In genomic region chr6:59016336-59016832, GRCm38 (mm10) we compare ENCODE assay signal across 11 mouse cellular contexts. TPM values are rescaled to one million over a fixed set of nuclear protein-coding genes. Genes with fewer than 3 reads are reported as not detected.
A peak's percentile ranks its signal among the peaks of the same experiment; 100 is the strongest.
DNase-seq lines count a peak whose midpoint lies in the region; ATAC-seq and TF ChIP-seq lines count a peak whose summit lies in the region.
"Had no signal": no experiment of that assay in that cellular context is flagged by ENCODE, and none has a peak within 500 bp of the region (broad histone marks: within the 10 kb centered on the region; RNA-seq: fewer than 3 reads in every experiment).

No protein-coding gene starts in this region.

- TF ChIP-seq EP300 in MEL (IDR thresholded peaks at IDR 0.05; ENCODE audit: low read depth in 1 of 2, low read length in 2 of 2): no peak

- H3K79me2 ChIP-seq in MEL (ENCODE audit: control insufficient read depth, insufficient read depth, low read length, poor library complexity): no peaks in the 10 kb centered on the region

- no peak overlapping the region for H3K4me2 ChIP-seq in intestine, embryonic 15.5 days (replicated peaks)
- no peak overlapping the region for H3K4me2 ChIP-seq in intestine, postnatal 0 days (replicated peaks; ENCODE audit: low read depth)
- no peak overlapping the region for H3K4me2 ChIP-seq in forebrain, embryonic 16.5 days (ENCODE audit: low read length)
- no peak overlapping the region for H3K4me2 ChIP-seq in midbrain, embryonic 13.5 days (replicated peaks)

- peak; percentile 18; the same call in 1 of the 2 replicates for ATAC-seq in intestine, embryonic 15.5 days
- ATAC-seq in intestine, postnatal 0 days: no peak
- ATAC-seq in forebrain, embryonic 16.5 days: peak; percentile 38; the same call in 1 of the 2 replicates
- peak; percentile 62 for ATAC-seq in midbrain, embryonic 13.5 days

- no peak for TF ChIP-seq CTCF in intestine, postnatal 0 days (IDR thresholded peaks at IDR 0.05; ENCODE audit: low read depth)
- no peak for TF ChIP-seq CTCF in MEL (IDR thresholded peaks at IDR 0.05 in 2 of 3, conservative IDR thresholded peaks at IDR 0.05 in 1 of 3; ENCODE audit: control insufficient read depth in 1 of 3, insufficient read depth in 1 of 3, low read depth in 2 of 3, low read length in 3 of 3, poor library complexity in 1 of 3, severe bottlenecking in 1 of 3)
- no peak for TF ChIP-seq CTCF in cerebellum, adult 2 months (IDR thresholded peaks at IDR 0.05; ENCODE audit: borderline replicate concordance, insufficient read depth, low read depth, low read length)

- TF ChIP-seq POLR2A in MEL (IDR thresholded peaks at IDR 0.05; ENCODE audit: control insufficient read depth in 1 of 2, insufficient read depth in 1 of 2, low read depth in 1 of 2, low read length in 2 of 2, poor library complexity in 1 of 2): no peak
- TF ChIP-seq POLR2A in cerebellum, adult 2 months (IDR thresholded peaks at IDR 0.05; ENCODE audit: borderline replicate concordance, insufficient read depth, low read length): no peak

- DNase-seq in MEL (ENCODE audit: low read depth, low spot score): no peak
- no peak for DNase-seq in heart, postnatal 14 days
- DNase-seq in cerebellum, postnatal 14 days: no peak
- no peak for DNase-seq in cerebellum, adult 2 months
- DNase-seq: gastrocnemius, adult 2 months; kidney, postnatal 10 days had no signal

- H3K9ac ChIP-seq in intestine, embryonic 15.5 days: no peak overlapping the region
- no peak overlapping the region for H3K9ac ChIP-seq in intestine, postnatal 0 days (ENCODE audit: low read depth, low read length)
- H3K9ac ChIP-seq in MEL (ENCODE audit: control insufficient read depth, low read depth, low read length, poor library complexity, severe bottlenecking): no peak overlapping the region
- H3K9ac ChIP-seq in forebrain, embryonic 16.5 days (replicated peaks; ENCODE audit: low read depth, low read length): no peak overlapping the region
- H3K9ac ChIP-seq in midbrain, embryonic 13.5 days (replicated peaks): no peak overlapping the region

- H3K27ac ChIP-seq in intestine, embryonic 15.5 days: no peak overlapping the region
- H3K27ac ChIP-seq in intestine, postnatal 0 days (ENCODE audit: low read depth, low read length): no peak overlapping the region
- H3K27ac ChIP-seq in MEL (ENCODE audit: control insufficient read depth, low read depth, low read length): no peak overlapping the region
- no peak overlapping the region for H3K27ac ChIP-seq in forebrain, embryonic 16.5 days (ENCODE audit: low read length)
- no peak overlapping the region for H3K27ac ChIP-seq in midbrain, embryonic 13.5 days
- no peak overlapping the region for H3K27ac ChIP-seq in cerebellum, adult 2 months (ENCODE audit: insufficient read depth, low read length)
- H3K27ac ChIP-seq: gastrocnemius, adult 2 months had no signal

- WGBS in intestine, embryonic 15.5 days: 66% methylated on average over 1 of the region's 1 CpGs
- 73% methylated on average over 1 of the region's 1 CpGs for WGBS in intestine, postnatal 0 days
- 63% methylated on average over 1 of the region's 1 CpGs for WGBS in forebrain, embryonic 16.5 days
- WGBS in midbrain, embryonic 13.5 days: 73% methylated on average over 1 of the region's 1 CpGs
- WGBS in cerebellum, adult 2 months: 70% methylated on average over 1 of the region's 1 CpGs

- no peaks in the 10 kb centered on the region for H3K4me1 ChIP-seq in intestine, embryonic 15.5 days (replicated peaks)
- H3K4me1 ChIP-seq in intestine, postnatal 0 days (replicated peaks; ENCODE audit: control insufficient read depth, insufficient read depth, low read length): no peaks in the 10 kb centered on the region
- no peaks in the 10 kb centered on the region for H3K4me1 ChIP-seq in MEL (ENCODE audit: control insufficient read depth in 1 of 2, insufficient read depth in 2 of 2, low read length in 2 of 2)
- H3K4me1 ChIP-seq in forebrain, embryonic 16.5 days (replicated peaks; ENCODE audit: control insufficient read depth, insufficient read depth, low read length): no peaks in the 10 kb centered on the region
- no peaks in the 10 kb centered on the region for H3K4me1 ChIP-seq in midbrain, embryonic 13.5 days (replicated peaks)
- H3K4me1 ChIP-seq in cerebellum, adult 2 months (ENCODE audit: control insufficient read depth, insufficient read depth, low read length): no peaks in the 10 kb centered on the region

- no peaks in the 10 kb centered on the region for H3K36me3 ChIP-seq in intestine, embryonic 15.5 days
- no peaks in the 10 kb centered on the region for H3K36me3 ChIP-seq in intestine, postnatal 0 days (ENCODE audit: control insufficient read depth, insufficient read depth)
- no peaks in the 10 kb centered on the region for H3K36me3 ChIP-seq in MEL (ENCODE audit: control insufficient read depth in 1 of 2, insufficient read depth in 2 of 2, low read length in 2 of 2)
- no peaks in the 10 kb centered on the region for H3K36me3 ChIP-seq in forebrain, embryonic 16.5 days (ENCODE audit: control insufficient read depth, insufficient read depth)
- H3K36me3 ChIP-seq in midbrain, embryonic 13.5 days: no peaks in the 10 kb centered on the region

- H3K4me3 ChIP-seq in intestine, embryonic 15.5 days (replicated peaks): no peak overlapping the region
- no peak overlapping the region for H3K4me3 ChIP-seq in intestine, postnatal 0 days (ENCODE audit: low read depth, low read length)
- no peak overlapping the region for H3K4me3 ChIP-seq in MEL (ENCODE audit: control insufficient read depth in 1 of 2, insufficient read depth in 1 of 2, low read depth in 2 of 2, low read length in 2 of 2)
- H3K4me3 ChIP-seq in forebrain, embryonic 16.5 days (replicated peaks; ENCODE audit: low read length): no peak overlapping the region
- no peak overlapping the region for H3K4me3 ChIP-seq in midbrain, embryonic 13.5 days (replicated peaks)
- no peak overlapping the region for H3K4me3 ChIP-seq in cerebellum, adult 2 months (replicated peaks; ENCODE audit: insufficient read depth, low read depth, low read length)
- H3K4me3 ChIP-seq: gastrocnemius, adult 2 months had no signal

- no peaks in the 10 kb centered on the region for H3K27me3 ChIP-seq in intestine, embryonic 15.5 days (replicated peaks)
- H3K27me3 ChIP-seq in intestine, postnatal 0 days (replicated peaks; ENCODE audit: control insufficient read depth, insufficient read depth, low read length): no peaks in the 10 kb centered on the region
- no peaks in the 10 kb centered on the region for H3K27me3 ChIP-seq in MEL (ENCODE audit: control insufficient read depth in 1 of 2, insufficient read depth in 2 of 2, low read length in 2 of 2)
- no peaks in the 10 kb centered on the region for H3K27me3 ChIP-seq in forebrain, embryonic 16.5 days (replicated peaks; ENCODE audit: control insufficient read depth, insufficient read depth, low read length)
- H3K27me3 ChIP-seq in midbrain, embryonic 13.5 days: no peaks in the 10 kb centered on the region
- H3K27me3 ChIP-seq in cerebellum, adult 2 months (ENCODE audit: control insufficient read depth, insufficient read depth, low read length): no peaks in the 10 kb centered on the region

- intact Hi-C loops in heart, postnatal 14 days (cut with DNase I): loop anchor here (5.0 kb wide), 1 partner anchor 84 kb away; no protein-coding TSS in a partner anchor

- no peak for TF ChIP-seq RAD21 in MEL (IDR thresholded peaks at IDR 0.05; ENCODE audit: low read depth, low read length)

- no peaks in the 10 kb centered on the region for H3K9me3 ChIP-seq in intestine, embryonic 15.5 days
- H3K9me3 ChIP-seq in intestine, postnatal 0 days (ENCODE audit: control insufficient read depth): no peaks in the 10 kb centered on the region
- H3K9me3 ChIP-seq in MEL (replicated peaks; ENCODE audit: insufficient read depth, low read length): no peaks in the 10 kb centered on the region
- no peaks in the 10 kb centered on the region for H3K9me3 ChIP-seq in forebrain, embryonic 16.5 days (ENCODE audit: control insufficient read depth, low read length)
- no peaks in the 10 kb centered on the region for H3K9me3 ChIP-seq in midbrain, embryonic 13.5 days

TF ChIP-seq in MEL, 35 proteins besides CTCF, POLR2A, EP300 and RAD21:
- TF ChIP-seq POLR2AphosphoS5 (IDR thresholded peaks at IDR 0.05; ENCODE audit: borderline replicate concordance, low read depth, low read length) (peak; percentile 71; the same call in 1 of the 2 replicates), UBTF (IDR thresholded peaks at IDR 0.05; ENCODE audit: borderline replicate concordance, insufficient read depth, low read depth, low read length) (no peak), MYC (IDR thresholded peaks at IDR 0.05; ENCODE audit: low read depth, low read length) (no peak)

RNA-seq across cellular contexts. Expression of gene Fam13a, which starts 8.0 kb away (rescaled TPM):
- 14.5 and 14.9 TPM in 2 replicates for polyA plus RNA-seq in intestine, embryonic 15.5 days (2015; fragmentation: Nextera tagmentation; extraction: Ambion mirVana)
- 49.9 and 57.0 TPM in 2 replicates for polyA plus RNA-seq in intestine, postnatal 0 days (2015; fragmentation: Nextera tagmentation; extraction: Ambion mirVana)
- total RNA-seq in MEL (2012; rRNA removed): not detected in 2 replicates
- polyA plus RNA-seq in MEL (2012; ENCODE audit: insufficient read depth in 1 of 2, insufficient read length in 2 of 2, low read depth in 1 of 2, low replicate concordance in 2 of 2, missing spikeins in 1 of 2): not detected
- 10.4 and 10.6 TPM in 2 replicates for polyA plus RNA-seq in forebrain, embryonic 16.5 days (2015; fragmentation: Nextera tagmentation; extraction: Ambion mirVana)
- 8.2 and 8.6 TPM in 2 replicates for polyA plus RNA-seq in midbrain, embryonic 13.5 days (2015; fragmentation: Nextera tagmentation; extraction: Ambion mirVana)
- total RNA-seq in heart, postnatal 14 days (2021): 10 to 100 TPM; 17.3 to 22.0 TPM
- 23.4 and 23.5 TPM in 2 replicates for polyA plus RNA-seq in cerebellum, adult 2 months (2012; rRNA removed)
- total RNA-seq: megakaryocyte-erythroid progenitor cell, adult 5-6 weeks had no signal
